Mouse (Mus musculus) cortical plate, adult 2 months (tissue): ENCODE measurements around the gene Psmb7. TPM values are rescaled to one million over a fixed set of nuclear protein-coding genes. Genes with fewer than 3 reads are reported as not detected.

Experiments used
- H3K27ac ChIP-seq: fragments of 200-500 bp; 2 replicates; pipeline ENCODE4 v1.5.1; 2012; ENCODE audit warnings: low read length, control low read depth, inconsistent platforms; ENCODE audit not compliant: insufficient read depth
- H3K4me1 ChIP-seq: fragments of 200-500 bp; 2 replicates; pipeline ENCODE4 v1.6.1; 2011; ENCODE audit warnings: low read length; ENCODE audit not compliant: control insufficient read depth, insufficient read depth
- H3K4me3 ChIP-seq: fragments of 200-500 bp; 2 replicates; pipeline ENCODE4 v1.5.1; 2011; ENCODE audit warnings: mild to moderate bottlenecking, low read length, control low read depth; ENCODE audit not compliant: insufficient read depth
- CTCF ChIP-seq: fragments of 200-500 bp; IDR thresholded peaks from 2 replicates; pipeline ENCODE4 v1.5.1; 2011; ENCODE audit warnings: mild to moderate bottlenecking, control low read depth, low read length; ENCODE audit not compliant: insufficient read depth; ENCODE audit errors: extremely low read depth
- POLR2A ChIP-seq: fragments of 200-500 bp; IDR thresholded peaks from 2 replicates; pipeline ENCODE4 v1.6.1; 2011; ENCODE audit warnings: mild to moderate bottlenecking, low read length, control low read depth; ENCODE audit not compliant: insufficient read depth; ENCODE audit errors: extremely low read depth
- polyA plus RNA-seq: library from polyadenylated mRNA; depleted of rRNA; stranded (reverse); fragments of >200 nt; gene quantifications from 2 replicates; pipeline ENCODE4 v1.2.3, GENCODE M21; 2012

The Psmb7 gene
- polyA plus RNA-seq, 1 experiment, result 242 TPM

GRCm38 (mm10) chr2:38600842-38601241, 43.0 kb downstream of the Psmb7 start:
- Histone ChIP-seq H3K27ac (no peak overlapping the region), H3K4me3 (no peak overlapping the region), H3K4me1 (peaks cover 6% of the 10 kb centered on the region)
- no peak for TF ChIP-seq CTCF
- TF ChIP-seq POLR2A, result no peak

GRCm38 (mm10) chr2:38598395-38598794, 45.5 kb downstream of the Psmb7 start:
- H3K27ac ChIP-seq, result no peak overlapping the region
- TF ChIP-seq POLR2A (no peak), CTCF (no peak)
- H3K4me1 ChIP-seq, result peaks cover 6% of the 10 kb centered on the region

GRCm38 (mm10) chr2:38597896-38598295, 46.0 kb downstream of the Psmb7 start:
- TF ChIP-seq POLR2A (no peak), CTCF (no peak)
- Histone ChIP-seq H3K4me1 (peaks cover 6% of the 10 kb centered on the region), H3K27ac (no peak overlapping the region), H3K4me3 (no peak overlapping the region)

More at GRCm38 (mm10) chr2:38598395-38598794, 45.5 kb downstream of the Psmb7 start:
- no peak overlapping the region for H3K4me3 ChIP-seq

- H3K4me1 ChIP-seq, result peaks cover 4% of the 10 kb centered on the region
- TF ChIP-seq CTCF (no peak), POLR2A (no peak)
These were observed 49.0 kb downstream of the Psmb7 start for GRCm38 (mm10) chr2:38594874-38595273.

GRCm38 (mm10) chr2:38591751-38592459, 52.0 kb downstream of the Psmb7 start:
- TF ChIP-seq POLR2A, result no peak
- peak; percentile 74 for TF ChIP-seq CTCF
- Histone ChIP-seq H3K4me3 (no peak overlapping the region), H3K27ac (no peak overlapping the region), H3K4me1 (no peaks in the 10 kb centered on the region; the same call in 1 of the 2 replicates)

More at GRCm38 (mm10) chr2:38594874-38595273, 49.0 kb downstream of the Psmb7 start:
- H3K27ac ChIP-seq, result no peak overlapping the region
- H3K4me3 ChIP-seq, result no peak overlapping the region

GRCm38 (mm10) chr2:38586733-38587132, 57.2 kb downstream of the Psmb7 start:
- no peaks in the 10 kb centered on the region; the same call in 1 of the 2 replicates for H3K4me1 ChIP-seq
- H3K27ac ChIP-seq, result no peak overlapping the region
- no peak for TF ChIP-seq CTCF
- TF ChIP-seq POLR2A, result no peak
- no peak overlapping the region for H3K4me3 ChIP-seq

- Histone ChIP-seq H3K4me3 (no peak overlapping the region), H3K27ac (no peak overlapping the region), H3K4me1 (no peaks in the 10 kb centered on the region)
- TF ChIP-seq POLR2A (no peak), CTCF (no peak)
These were observed 58.5 kb downstream of the Psmb7 start for GRCm38 (mm10) chr2:38585379-38585736.

- Histone ChIP-seq H3K4me3 (no peak overlapping the region), H3K27ac (no peak overlapping the region), H3K4me1 (no peaks in the 10 kb centered on the region)
- TF ChIP-seq POLR2A (no peak), CTCF (no peak)
These were observed 59.1 kb downstream of the Psmb7 start for GRCm38 (mm10) chr2:38584514-38585378.

GRCm38 (mm10) chr2:38583982-38584381, 59.9 kb downstream of the Psmb7 start:
- TF ChIP-seq POLR2A, result no peak
- TF ChIP-seq CTCF, result no peak
- H3K4me1 ChIP-seq, result no peaks in the 10 kb centered on the region
- no peak overlapping the region for H3K27ac ChIP-seq
- H3K4me3 ChIP-seq, result no peak overlapping the region

GRCm38 (mm10) chr2:38579528-38579927, 64.4 kb downstream of the Psmb7 start:
- no peak overlapping the region for H3K4me3 ChIP-seq
- no peaks in the 10 kb centered on the region for H3K4me1 ChIP-seq
- TF ChIP-seq CTCF (no peak), POLR2A (no peak)
- H3K27ac ChIP-seq, result no peak overlapping the region
